Mouse (Mus musculus) right cerebral cortex, postnatal 10 days (tissue): Measurements from ENCODE around the gene Cdcp1.

Experiments used
- DNase-seq, 2 experiments: peaks; one replicate each; pipeline ENCODE4 v3.0.0; 2021; ENCODE audit warnings: low spot score in 2 of 2

The Cdcp1 gene

DNA sequence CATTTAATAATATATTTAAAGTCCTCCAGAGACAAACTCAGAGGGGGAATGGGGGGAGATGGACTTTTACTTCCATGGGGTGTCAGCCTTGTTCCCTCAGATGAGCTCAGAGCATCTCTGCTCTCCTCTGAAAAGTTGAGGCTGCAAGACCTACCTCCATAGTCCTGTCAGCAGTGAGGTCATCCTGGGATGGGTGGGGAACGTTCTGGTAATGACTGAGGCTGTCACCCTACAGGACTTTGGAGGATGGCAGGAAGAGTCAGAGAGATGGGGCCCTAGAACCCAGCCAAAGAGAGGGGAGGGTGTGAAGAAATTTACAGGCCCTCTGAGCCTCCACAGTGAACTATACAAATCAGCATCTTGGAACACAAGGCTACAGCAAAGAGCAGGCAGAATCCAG, 64.3 kb downstream of the Cdcp1 start:
- no peak for DNase-seq

DNA sequence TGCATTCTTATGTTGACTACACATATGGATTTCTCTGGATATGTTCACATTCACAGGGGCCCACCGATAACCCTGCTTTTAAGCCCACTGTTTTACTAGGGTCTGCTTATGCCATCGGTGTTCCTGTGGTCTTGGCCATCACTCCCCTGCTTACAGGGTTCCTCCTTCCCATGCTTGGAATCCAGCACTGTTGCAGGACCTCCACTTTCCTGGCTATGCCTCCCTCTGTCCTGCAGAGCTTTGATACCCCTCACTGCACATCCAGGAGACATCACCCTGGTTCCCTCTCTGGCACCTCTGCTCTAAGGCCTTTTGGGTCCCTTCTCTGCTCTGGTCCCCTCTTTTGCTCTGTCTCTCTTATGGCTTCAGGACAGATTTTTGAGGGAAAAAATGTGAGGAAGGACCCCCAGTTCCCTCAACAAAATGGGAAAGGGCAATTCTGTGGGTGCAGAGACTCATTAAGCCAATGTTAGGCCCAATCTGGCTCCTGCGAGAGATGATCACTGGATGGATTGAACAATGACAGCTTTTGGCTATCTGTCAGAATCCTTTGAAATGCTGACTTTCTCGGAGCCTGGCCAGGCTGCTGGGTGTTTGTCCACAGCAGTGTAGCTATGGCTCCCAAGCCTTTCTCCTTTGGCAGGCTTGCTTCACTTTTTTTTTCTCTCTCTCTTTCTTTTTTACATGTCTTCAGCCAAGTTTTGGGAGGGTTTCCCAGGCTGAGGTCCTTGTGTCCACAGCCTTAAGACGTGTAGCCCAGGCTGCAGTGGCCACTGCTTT, 65.4 kb downstream of the Cdcp1 start, which contains the start of gene Clec3b:
Gene Clec3b (plus strand): TSS at position 706 of the 780 bp plus-strand sequence.
- DNase-seq, result peak; percentile 53 to 60

DNA sequence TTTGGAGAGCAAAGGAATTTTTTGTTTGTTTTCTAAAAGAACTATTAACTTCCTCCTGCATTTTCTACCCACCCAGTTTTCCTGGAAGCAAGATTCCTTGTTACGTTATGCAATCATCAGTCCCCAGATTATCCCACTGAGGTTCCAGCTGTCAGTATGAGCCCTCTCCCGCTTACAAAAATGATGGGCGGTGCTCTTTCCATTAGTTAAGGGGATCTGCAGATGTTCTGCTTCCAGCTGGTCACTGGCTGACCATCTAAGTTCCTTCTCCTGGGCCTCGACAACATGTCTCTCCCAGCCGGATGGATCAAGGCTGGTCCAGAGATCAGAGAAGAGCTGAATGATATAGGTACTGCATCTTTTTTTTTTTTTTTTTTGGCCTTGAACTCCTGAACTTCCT, 67.4 kb downstream of the Cdcp1 start:
- DNase-seq, result no peak

DNA sequence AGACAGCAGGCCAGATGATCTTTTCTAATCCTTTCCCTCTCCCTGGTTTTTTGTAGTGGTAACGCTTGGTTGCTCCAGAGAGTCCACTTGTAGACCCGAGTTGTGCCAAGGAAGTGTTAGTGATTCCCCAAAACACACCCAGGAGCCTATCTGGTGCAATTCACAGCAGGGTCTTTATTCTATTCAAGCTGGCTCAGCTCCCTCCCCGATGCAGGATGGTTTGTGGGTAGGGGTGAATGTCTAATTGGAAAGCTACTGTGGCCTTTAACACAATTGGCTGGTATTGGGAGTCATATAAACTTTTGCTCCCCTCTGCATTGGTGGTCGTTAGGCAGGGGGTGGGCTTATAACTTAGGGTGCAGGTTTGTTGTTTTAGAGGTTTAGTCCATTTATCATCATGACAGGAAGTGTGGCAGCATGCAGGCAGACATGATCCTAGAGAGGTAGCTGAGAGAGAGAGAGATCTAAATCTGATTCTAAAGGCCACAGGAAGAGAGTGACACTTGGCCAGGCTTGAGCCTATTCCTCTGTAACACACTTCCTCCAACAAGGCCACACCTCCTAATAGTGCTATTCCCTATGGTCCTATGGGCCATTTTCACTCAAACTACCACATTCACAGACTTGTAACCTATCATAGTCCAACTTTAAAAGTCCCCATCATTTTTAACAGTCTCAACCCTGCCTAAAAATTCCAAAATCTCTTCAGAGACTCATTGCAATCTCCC, 75.8 kb downstream of the Cdcp1 start:
- DNase-seq, result no peak

DNA sequence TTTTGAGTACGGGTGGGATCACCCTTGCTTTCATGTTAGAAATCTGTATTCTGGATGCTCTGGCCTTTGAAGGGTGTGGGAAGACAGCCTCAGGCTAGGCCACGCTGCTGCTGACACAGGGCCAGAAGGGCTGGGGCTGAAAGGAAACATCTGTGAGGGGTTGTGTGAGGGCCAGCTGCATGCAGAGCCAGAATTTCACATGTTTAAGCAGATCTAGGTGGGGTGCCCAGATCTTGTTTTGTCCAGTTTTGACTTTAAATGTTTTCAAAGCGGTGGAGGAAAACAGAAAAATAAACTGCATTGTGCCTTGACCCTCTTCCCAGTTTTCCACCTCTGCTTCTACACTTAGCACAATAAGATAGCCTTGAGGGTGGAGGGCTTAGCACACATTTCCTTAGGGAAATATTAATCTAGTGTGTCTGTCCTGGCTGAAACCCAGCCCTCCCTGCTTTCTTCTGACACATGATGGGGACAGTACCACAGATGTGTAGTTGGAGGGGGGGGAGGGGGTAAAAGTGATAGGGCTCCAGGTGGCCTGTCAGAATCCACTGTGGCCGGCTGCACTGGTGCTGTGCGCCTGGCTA, 76.9 kb downstream of the Cdcp1 start:
- DNase-seq, result no peak

DNA sequence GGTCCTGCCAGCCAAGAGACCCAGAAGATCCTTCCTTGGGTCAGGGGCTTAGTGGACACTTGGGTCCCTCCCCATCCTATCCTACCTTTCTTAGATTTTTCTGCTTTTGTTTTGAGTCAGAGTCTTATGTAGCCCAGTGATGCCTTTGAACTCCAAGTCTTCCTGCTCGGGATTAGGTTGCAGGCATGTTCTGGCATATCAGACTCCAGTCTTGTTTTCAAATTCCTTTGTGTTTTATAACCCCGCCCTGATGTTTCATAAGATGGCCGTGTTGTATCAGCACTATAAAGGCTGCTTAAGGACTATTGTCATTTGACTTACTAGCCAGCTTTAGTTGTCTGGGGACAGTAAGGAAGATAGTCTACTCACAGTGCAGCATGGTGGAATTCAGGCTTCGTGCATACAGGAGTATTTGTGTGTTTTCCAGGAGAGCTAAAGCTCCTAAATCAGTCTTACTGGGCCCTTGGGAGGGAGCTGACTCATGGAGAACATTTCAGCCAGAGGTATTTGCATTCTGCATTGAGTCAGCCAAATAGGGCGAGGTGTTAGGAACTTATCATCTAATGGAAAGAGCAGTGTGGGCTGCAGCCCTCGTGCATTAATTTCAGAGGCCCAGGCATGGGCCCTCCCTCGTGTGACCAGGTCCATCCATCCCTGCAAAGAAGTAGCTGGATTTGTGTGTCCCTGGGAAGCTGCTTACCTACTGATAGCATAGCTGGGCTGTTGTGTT, 78.7 kb downstream of the Cdcp1 start:
- no peak for DNase-seq

DNA sequence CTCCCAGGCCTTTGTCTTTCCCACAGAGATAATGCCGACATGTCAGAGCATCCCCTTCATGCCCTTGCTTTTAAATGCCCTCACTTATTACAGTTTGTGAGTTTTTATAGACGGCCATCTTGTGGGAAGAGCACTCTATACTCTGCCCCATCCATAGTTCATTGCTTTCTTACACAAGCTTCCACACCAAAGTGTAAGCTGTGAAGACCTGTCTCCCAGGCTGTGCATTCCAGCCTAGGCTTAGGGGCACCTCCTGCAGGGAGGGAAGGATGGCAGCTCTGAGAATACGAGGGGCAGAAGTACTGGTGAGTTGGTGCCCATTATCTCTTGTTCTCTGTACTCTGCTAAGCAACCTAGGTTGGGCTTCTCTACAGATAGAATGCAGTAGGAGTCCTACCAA, 82.8 kb downstream of the Cdcp1 start:
- DNase-seq, result no peak

DNA sequence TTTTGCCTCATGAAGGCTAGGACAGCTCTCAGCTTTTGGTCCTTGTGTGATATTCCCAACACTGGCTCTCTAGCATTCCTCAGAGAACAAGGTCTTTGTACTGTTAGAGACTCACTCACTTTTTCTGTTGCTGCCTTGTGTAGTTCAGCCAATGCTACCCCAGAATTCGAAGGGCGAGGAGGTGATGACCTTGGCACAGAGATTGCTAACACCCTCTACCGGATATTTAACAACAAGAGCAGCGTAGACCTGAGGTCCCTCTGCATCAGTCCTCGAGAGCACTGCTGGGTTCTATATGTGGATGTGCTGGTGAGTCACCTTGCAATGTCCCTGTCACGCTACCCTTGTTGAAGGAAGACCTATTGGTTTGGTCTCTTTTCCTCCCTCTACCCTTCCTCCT, 88.2 kb downstream of the Cdcp1 start:
- DNase-seq, result no peak

DNA sequence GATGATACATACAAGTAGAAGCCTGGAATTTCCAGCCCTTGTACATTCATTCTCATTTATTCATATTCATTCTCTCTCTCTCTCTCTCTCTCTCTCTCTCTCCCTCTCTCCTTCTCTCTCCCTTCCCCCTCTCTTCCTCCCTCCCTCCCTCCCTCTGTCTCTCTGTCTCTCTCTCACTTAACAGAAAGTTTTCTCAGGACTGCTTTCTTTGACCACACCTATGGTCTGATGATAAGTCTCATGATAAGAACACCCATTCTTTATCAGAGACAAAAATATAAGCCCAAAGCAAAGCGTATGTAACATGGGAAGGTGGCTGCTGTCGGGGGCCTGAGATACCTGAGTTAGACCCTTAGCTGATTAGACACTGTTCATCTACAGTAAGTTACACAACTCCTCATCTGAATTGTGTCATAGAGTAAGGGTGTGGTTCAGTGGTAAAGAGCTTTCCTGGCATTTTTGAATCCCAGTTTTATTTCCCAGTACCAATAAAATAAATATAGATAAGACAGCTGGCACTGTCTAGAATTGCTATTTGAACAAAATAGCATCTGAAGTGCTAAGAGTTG, 91.3 kb downstream of the Cdcp1 start:
- no peak for DNase-seq

DNA sequence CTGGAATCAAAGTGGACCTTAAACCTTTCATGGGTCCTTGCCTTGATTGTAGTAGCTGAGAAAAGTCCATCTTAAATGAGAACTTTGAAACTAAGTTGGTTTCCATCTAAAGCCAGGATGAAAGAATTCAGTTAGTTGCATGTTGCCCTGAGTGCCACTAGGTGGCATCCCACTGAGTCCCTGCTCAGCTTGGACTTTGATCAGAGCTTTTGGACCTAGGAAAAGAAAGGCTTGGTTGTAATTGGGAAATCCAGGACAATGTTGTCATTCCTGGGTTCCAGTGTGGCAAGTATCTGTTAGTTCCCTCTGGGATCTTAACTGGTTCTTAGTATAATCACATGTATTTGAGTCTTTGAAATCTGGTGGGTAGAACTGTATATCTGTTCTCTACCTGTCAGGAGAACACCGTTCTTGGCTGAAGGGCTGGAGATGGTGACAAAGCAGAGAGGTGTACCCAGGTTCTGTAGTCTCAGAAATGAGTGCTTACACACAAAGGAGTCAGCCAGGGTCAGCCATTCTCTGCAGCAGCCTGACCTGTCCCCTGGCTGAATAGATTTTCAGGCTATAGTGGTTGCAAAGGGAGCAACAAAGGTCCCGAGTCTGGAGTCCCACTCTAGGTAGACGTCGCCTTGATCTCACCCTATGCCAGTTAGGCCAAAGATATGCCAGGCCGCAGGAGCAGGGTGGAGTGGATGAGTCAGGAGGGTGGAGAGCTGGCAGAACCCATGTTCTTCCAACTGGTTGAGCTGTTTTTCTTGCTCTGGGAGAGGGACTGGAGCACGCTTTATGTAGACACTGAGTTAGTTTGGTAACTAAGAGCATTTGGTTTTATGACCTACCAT, 92.0 kb downstream of the Cdcp1 start:
- DNase-seq, result no peak

DNA sequence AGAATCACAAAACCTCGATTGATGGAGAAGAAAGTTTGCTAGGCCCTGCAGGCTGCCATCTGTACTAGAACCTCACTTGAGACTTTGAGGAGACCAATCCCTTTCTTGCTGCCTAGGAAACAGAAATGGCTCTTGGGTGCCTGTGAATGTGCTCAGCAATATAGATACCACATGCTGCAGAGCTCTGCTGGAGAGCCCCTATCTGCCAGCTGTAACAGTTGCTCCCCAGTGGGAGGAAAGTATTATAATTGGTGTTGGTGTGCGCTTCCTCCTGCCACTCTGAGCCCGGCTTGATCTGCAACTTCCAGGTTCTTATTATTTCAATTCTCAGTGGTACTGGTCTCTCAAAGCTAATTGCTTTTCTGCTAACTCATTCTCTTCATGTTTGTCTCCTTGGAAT, 92.8 kb downstream of the Cdcp1 start:
- no peak for DNase-seq
